Mouse (Mus musculus) heart, adult 2 months (tissue): ENCODE measurements around the gene Gm49510. TPM values are rescaled to one million over a fixed set of nuclear protein-coding genes. Genes with fewer than 3 reads are reported as not detected.

Experiments
- DNase-seq, 2 experiments: peaks; one replicate each; pipeline ENCODE4 v3.0.0; 2021
- H3K27ac ChIP-seq: fragments of 200-600 bp; 2 replicates; pipeline ENCODE4 v1.8.1; 2022
- H3K27me3 ChIP-seq: fragments of 200-500 bp; 2 replicates; pipeline ENCODE4 v1.6.1; 2012; ENCODE audit warnings: mild to moderate bottlenecking, low read length, inconsistent platforms, mixed read lengths; ENCODE audit not compliant: control insufficient read depth, insufficient read depth
- H3K36me3 ChIP-seq: fragments of 200-500 bp; 2 replicates; pipeline ENCODE4 v1.6.1; 2012; ENCODE audit warnings: low read length, inconsistent platforms; ENCODE audit not compliant: control insufficient read depth, insufficient read depth
- H3K4me1 ChIP-seq: fragments of 200-500 bp; 2 replicates; pipeline ENCODE4 v1.6.1; 2011; ENCODE audit warnings: low read length; ENCODE audit not compliant: control insufficient read depth, insufficient read depth
- H3K4me3 ChIP-seq: fragments of 200-600 bp; 2 replicates; pipeline ENCODE4 v1.8.1; 2022
- H3K79me2 ChIP-seq: fragments of 200-500 bp; replicated peaks from 2 replicates; pipeline ENCODE4 v1.6.1; 2012; ENCODE audit warnings: mild to moderate bottlenecking, inconsistent platforms, low read length, moderate library complexity, mixed read lengths; ENCODE audit not compliant: control insufficient read depth, insufficient read depth
- H3K9ac ChIP-seq: fragments of 200-500 bp; 2 replicates; pipeline ENCODE4 v1.6.1; 2012; ENCODE audit warnings: low read depth, mild to moderate bottlenecking, control low read depth, inconsistent platforms, low read length, mixed read lengths
- CTCF ChIP-seq: fragments of 200-600 bp; IDR thresholded peaks from 2 replicates; pipeline ENCODE4 v1.8.1; 2022; ENCODE audit warnings: antibody characterized with exemption, mild to moderate bottlenecking, moderate library complexity
- EP300 ChIP-seq: fragments of 200-500 bp; IDR thresholded peaks from 2 replicates; pipeline ENCODE4 v1.6.1; 2011; ENCODE audit warnings: low read depth, low read length, control low read depth; ENCODE audit not compliant: insufficient read depth
- POLR2A ChIP-seq: fragments of 200-500 bp; IDR thresholded peaks from 2 replicates; pipeline ENCODE4 v1.6.1; 2011; ENCODE audit warnings: mild to moderate bottlenecking, low read depth, low read length, control low read depth; ENCODE audit not compliant: insufficient read depth
- WGBS: fragments of 180-500 bp; shearing (Covaris S2); methylation state at CpG from one replicate; pipeline ENCODE4 v1.1.7; 2018; 5-methylcytosine and 5-hydroxymethylcytosine counted together
- intact Hi-C: fragments of 180-260 bp; cut with DNase I; formaldehyde crosslinking; loops from one replicate; pipeline ENCODE4 v1.15.1; 2025
- polyA plus RNA-seq: library from polyadenylated mRNA; depleted of rRNA; stranded (reverse); fragments of >200 nt; gene quantifications from 2 replicates; pipeline ENCODE4 v1.2.3, GENCODE M21; 2012
- total RNA-seq, 2 experiments: library from RNA; stranded (reverse); gene quantifications; 2 replicates each; pipeline ENCODE4 v1.2.3; 2021

Gm49510 gene
- total and polyA plus RNA-seq, 3 experiments = 0.04 TPM; not detected in 2

- no peaks in the 10 kb centered on the region for H3K79me2 ChIP-seq
- no peak for DNase-seq
- intact Hi-C loops = no loop called here
- TF ChIP-seq POLR2A (no peak), EP300 (no peak), CTCF (no peak)
- no peak overlapping the region for H3K4me3 ChIP-seq
- H3K27ac ChIP-seq = no peak overlapping the region
- no peaks in the 10 kb centered on the region for H3K36me3 ChIP-seq
- 80% methylated on average over 4 of the region's 4 CpGs for WGBS
- H3K4me1 ChIP-seq = peaks cover 2% of the 10 kb centered on the region
- H3K27me3 ChIP-seq = no peaks in the 10 kb centered on the region
- H3K9ac ChIP-seq = no peak overlapping the region
Observed at GRCm38 (mm10) chr15:78897488-78897887, 2.0 kb upstream of the Gm49510 start.

DNA sequence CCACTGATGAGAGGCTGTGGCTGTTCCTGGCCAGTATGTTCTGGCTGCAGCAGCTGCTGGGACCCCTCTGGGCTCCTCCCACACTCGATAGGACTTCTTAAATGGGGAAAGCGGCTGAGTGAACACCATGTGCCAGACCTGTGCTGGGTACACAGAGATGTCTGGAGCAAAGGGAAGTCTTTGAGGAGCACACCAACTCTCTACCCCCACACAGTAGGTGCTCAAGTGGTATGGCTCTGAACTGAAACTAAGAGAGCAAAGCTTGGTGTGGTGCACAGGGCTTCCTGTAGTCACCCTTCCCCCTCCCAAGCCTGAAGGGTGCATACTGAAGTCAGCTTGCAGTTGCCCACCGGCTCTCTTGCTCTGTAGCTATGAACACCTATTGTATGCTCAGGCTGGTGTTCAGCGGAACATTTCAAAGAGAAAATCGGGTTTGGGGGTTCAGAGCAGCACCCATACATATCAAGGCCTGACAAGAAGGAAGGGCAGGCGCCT lies 913 bp upstream of the Gm49510 start:
- no peak for DNase-seq
- Histone ChIP-seq H3K27me3 (no peaks in the 10 kb centered on the region), H3K27ac (no peak overlapping the region; the same call in 1 of the 2 replicates), H3K4me1 (peaks cover 4% of the 10 kb centered on the region), H3K36me3 (no peaks in the 10 kb centered on the region), H3K79me2 (no peaks in the 10 kb centered on the region), H3K9ac (no peak overlapping the region), H3K4me3 (no peak overlapping the region)
- intact Hi-C loops = no loop called here
- TF ChIP-seq EP300 = no peak
- TF ChIP-seq POLR2A = no peak
- 64% methylated on average over 6 of the region's 6 CpGs for WGBS

DNA sequence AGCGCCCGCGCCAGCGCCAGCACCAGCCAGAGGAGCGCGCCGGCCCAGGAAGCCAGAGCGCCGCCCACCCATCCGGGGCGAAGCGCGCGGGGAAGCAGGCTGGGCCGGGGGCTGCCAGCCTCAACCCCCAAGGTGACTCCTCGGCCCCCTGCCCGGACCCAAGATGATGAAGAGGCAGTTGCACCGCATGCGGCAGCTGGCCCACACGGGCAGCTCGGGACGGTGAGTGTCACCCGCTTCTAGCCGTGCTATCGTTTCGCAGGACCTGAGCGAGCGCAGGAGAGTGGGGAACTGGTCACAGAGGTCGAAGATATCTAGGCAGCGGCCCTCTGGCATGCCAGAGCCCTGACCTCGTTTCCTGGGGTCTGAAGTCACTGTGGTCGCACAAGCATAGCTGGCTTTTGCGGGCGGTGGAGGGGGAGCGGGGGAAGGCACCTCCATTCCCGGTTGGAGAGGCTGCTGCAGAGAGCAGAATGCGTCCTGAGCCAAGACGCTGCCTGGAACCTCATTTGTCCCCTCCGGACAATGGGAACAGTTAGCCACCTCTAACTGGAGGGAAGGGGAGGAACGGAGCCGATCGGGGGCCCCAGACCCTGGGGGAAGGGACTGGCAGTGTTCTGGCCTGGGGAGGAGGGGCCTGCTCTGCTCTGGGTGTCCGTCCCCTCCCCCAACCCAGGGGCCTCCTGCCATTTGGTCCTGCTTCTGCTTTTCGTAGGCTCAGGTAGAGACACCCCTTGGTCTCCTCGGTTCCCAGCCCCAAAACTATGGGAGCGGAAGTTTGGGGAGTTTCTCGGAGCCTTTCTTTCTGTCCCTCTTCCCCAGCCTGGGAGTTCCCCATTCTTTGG lies 495 bp downstream of the Gm49510 start, which contains the start of gene Sh3bp1:
Sh3bp1 (plus strand) TSS at position 29 of the 845 bp plus-strand sequence.
- H3K79me2 ChIP-seq = no peaks in the 10 kb centered on the region
- peak within 1 kb of the TSS; percentile 82 for H3K9ac ChIP-seq
- peaks cover 4% of the 10 kb centered on the region for H3K4me1 ChIP-seq
- intact Hi-C loops = no loop called here
- peak within 1 kb of the TSS; percentile 69 for H3K4me3 ChIP-seq
- H3K27me3 ChIP-seq = no peaks in the 10 kb centered on the region
- no peak for TF ChIP-seq EP300
- TF ChIP-seq POLR2A = peak; percentile 49; the same call in 1 of the 2 replicates
- peak within 1 kb of the TSS; percentile 62 for H3K27ac ChIP-seq
- WGBS = 4% methylated on average over 46 of the region's 47 CpGs
- DNase-seq = peak; percentile 80 to 82
- no peaks in the 10 kb centered on the region for H3K36me3 ChIP-seq

GRCm38 (mm10) chr15:78900585-78901421 lies 1.3 kb downstream of the Gm49510 start:
- Histone ChIP-seq H3K4me3 (peak overlapping the region; percentile 69), H3K27ac (peak overlapping the region; percentile 62), H3K9ac (0 out of 2 replicates have a peak overlapping the region, but pooled peaks have one; percentile 7), H3K4me1 (peaks cover 4% of the 10 kb centered on the region), H3K27me3 (no peaks in the 10 kb centered on the region), H3K79me2 (no peaks in the 10 kb centered on the region), H3K36me3 (no peaks in the 10 kb centered on the region)
- intact Hi-C loops = no loop called here
- peak; percentile 39 to 54 for DNase-seq
- TF ChIP-seq CTCF (no peak), EP300 (no peak), POLR2A (0 out of 2 replicates have a peak, but pooled peaks have one; percentile 14)
- 44% methylated on average over 18 of the region's 18 CpGs for WGBS

- 83% methylated on average over 8 of the region's 8 CpGs for WGBS
- Histone ChIP-seq H3K27ac (no peak overlapping the region), H3K4me1 (peaks cover 4% of the 10 kb centered on the region), H3K4me3 (no peak overlapping the region), H3K79me2 (no peaks in the 10 kb centered on the region), H3K27me3 (no peaks in the 10 kb centered on the region), H3K9ac (no peak overlapping the region), H3K36me3 (no peaks in the 10 kb centered on the region)
- intact Hi-C loops = no loop called here
- TF ChIP-seq CTCF (no peak), POLR2A (no peak), EP300 (no peak)
- DNase-seq = no peak
Observed at GRCm38 (mm10) chr15:78901422-78901789, 1.9 kb downstream of the Gm49510 start.
